Mouse (Mus musculus) bone marrow, adult 2 months (tissue): ENCODE measurements around the gene Anks1b.

Experiments used
- CTCF ChIP-seq: fragments of 200-500 bp; IDR thresholded peaks from 2 replicates; pipeline ENCODE4 v1.5.1; 2011; ENCODE audit warnings: low read length, control low read depth; ENCODE audit not compliant: control insufficient read depth, insufficient read depth
- POLR2A ChIP-seq: fragments of 200-500 bp; IDR thresholded peaks from 2 replicates; pipeline ENCODE4 v1.6.1; 2011; ENCODE audit warnings: low read depth, mild to moderate bottlenecking, control low read depth, low read length, borderline replicate concordance; ENCODE audit not compliant: control insufficient read depth

- TF ChIP-seq POLR2A, result no peak
- TF ChIP-seq CTCF, result no peak
Observed at GRCm38 (mm10) chr10:90546635-90547034, 673.3 kb downstream of the Anks1b start.
